Mouse (Mus musculus): Measurements from ENCODE around the gene Zfp663. TPM values are rescaled to one million over a fixed set of nuclear protein-coding genes. Genes with fewer than 3 reads are reported as not detected.

The Zfp663 gene
- polyA plus RNA-seq, 1 experiment from 2014 or later, result 0.58 TPM

DNA sequence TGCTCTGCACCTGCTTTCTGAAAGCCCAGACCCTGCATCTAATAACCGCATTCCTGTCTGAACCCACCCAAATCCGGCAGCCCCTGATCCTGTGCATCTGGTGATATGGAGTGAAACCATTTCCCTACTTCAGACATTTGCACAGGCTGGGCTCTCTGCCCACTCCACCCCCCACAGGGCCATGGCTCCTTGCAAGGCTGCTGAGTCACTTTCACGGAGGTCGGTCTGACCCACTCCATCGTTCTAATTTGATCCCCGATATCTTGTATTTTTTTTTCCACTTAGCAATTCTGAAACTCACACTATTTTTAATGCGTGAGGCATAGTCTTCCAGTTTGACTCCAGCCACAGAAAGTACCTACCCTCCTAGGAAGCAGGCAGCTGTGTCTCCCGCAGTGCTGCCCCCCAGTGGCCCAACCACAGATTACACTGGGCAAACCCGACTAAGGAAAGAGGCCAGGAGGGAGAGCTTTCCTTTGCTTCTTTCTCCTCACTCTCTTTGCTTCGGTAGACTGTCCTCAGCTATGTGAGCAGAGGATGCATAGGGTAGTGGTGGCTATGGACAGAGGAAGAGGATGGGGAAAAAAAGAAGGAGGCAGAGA, 39.3 kb upstream of the Zfp663 start:
- Histone ChIP-seq H3K27ac (no peak overlapping the region), H3K36me3 (ENCODE audit: insufficient read depth, low read length) (no peaks in the 10 kb centered on the region), H3K27me3 (ENCODE audit: insufficient read depth, low read length) (no peaks in the 10 kb centered on the region), H3K9me3 (replicated peaks; ENCODE audit: low read length) (no peaks in the 10 kb centered on the region), H3K4me3 (replicated peaks; ENCODE audit: low read depth, low read length) (no peak overlapping the region), H3K9ac (ENCODE audit: low read depth, low read length) (no peak overlapping the region), H3K4me1 (replicated peaks; ENCODE audit: insufficient read depth, low read length) (no peaks in the 10 kb centered on the region), H3K4me2 (ENCODE audit: low read length) (no peak overlapping the region)
- TF ChIP-seq CTCF (IDR thresholded peaks at IDR 0.05; ENCODE audit: low read depth), result peak; percentile 70
- ATAC-seq (replicated peaks; ENCODE audit: low FRiP score, low read depth), result no peak
- DNase-seq (ENCODE audit: low spot score), result no peak
- 40% methylated on average over 10 of the region's 10 CpGs for WGBS

DNA sequence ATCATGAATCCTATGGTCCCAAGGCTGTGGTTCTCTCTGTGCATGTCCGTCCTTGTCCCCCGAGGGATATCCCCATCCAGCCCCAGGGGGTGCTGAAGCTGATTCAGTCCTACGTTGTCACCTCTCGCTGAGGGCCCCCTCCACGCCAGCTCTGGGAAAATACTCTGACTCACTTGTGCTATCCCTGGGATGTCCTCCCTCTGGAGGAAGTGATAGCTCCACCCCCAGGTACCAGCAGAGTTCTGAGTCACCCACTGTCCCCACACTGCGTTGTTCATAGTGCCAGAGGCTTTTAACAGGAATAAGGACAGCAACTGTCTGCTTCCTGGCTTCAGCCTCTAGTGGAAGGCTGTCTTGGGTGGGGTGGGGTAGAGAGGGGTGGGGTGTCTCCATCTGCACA, 36.8 kb upstream of the Zfp663 start:
- 61% methylated on average over 6 of the region's 6 CpGs for WGBS
- no peaks in the 10 kb centered on the region for H3K4me1 ChIP-seq (replicated peaks; ENCODE audit: insufficient read depth, low read length)
- ATAC-seq (replicated peaks; ENCODE audit: low FRiP score, low read depth), result no peak; the same call in 1 of the 2 replicates
- DNase-seq (ENCODE audit: low spot score), result no peak
- H3K4me3 ChIP-seq (replicated peaks; ENCODE audit: low read depth, low read length), result no peak overlapping the region
- no peaks in the 10 kb centered on the region for H3K9me3 ChIP-seq (replicated peaks; ENCODE audit: low read length)
- TF ChIP-seq CTCF (IDR thresholded peaks at IDR 0.05; ENCODE audit: low read depth), result no peak
- no peak overlapping the region for H3K27ac ChIP-seq
- no peak overlapping the region for H3K4me2 ChIP-seq (ENCODE audit: low read length)
- no peak overlapping the region for H3K9ac ChIP-seq (ENCODE audit: low read depth, low read length)
- H3K36me3 ChIP-seq (ENCODE audit: insufficient read depth, low read length), result no peaks in the 10 kb centered on the region
- H3K27me3 ChIP-seq (ENCODE audit: insufficient read depth, low read length), result no peaks in the 10 kb centered on the region

DNA sequence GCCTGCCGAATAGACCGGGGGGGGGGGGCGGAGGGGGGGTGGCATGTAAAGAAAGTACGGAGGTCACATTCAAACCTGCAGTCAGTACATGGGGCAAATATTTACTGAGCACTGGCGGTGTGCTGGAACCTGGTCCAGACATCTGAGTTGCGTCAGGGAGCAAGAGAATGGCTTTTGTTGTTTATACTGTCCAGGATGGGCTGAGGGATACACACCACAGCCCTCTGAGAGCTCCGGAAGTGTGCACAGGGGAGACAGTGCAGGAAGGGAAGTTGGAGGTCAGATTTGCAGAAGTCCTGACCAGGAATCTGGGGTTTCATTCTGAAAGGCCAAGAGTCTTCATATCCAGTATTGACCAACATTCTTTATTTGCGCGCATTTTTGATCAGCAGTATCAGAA, 36.4 kb upstream of the Zfp663 start:
- ATAC-seq (replicated peaks; ENCODE audit: low FRiP score, low read depth) (no peak), DNase-seq (ENCODE audit: low spot score) (no peak)
- no peak for TF ChIP-seq CTCF (IDR thresholded peaks at IDR 0.05; ENCODE audit: low read depth)
- no peaks in the 10 kb centered on the region for H3K9me3 ChIP-seq (replicated peaks; ENCODE audit: low read length)
- H3K4me3 ChIP-seq (replicated peaks; ENCODE audit: low read depth, low read length), result no peak overlapping the region
- WGBS, result 60% methylated on average over 9 of the region's 9 CpGs
- no peak overlapping the region for H3K4me2 ChIP-seq (ENCODE audit: low read length)
- no peak overlapping the region for H3K27ac ChIP-seq
- no peak overlapping the region for H3K9ac ChIP-seq (ENCODE audit: low read depth, low read length)
- H3K36me3 ChIP-seq (ENCODE audit: insufficient read depth, low read length), result no peaks in the 10 kb centered on the region
- no peaks in the 10 kb centered on the region for H3K27me3 ChIP-seq (ENCODE audit: insufficient read depth, low read length)
- H3K4me1 ChIP-seq (replicated peaks; ENCODE audit: insufficient read depth, low read length), result no peaks in the 10 kb centered on the region

DNA sequence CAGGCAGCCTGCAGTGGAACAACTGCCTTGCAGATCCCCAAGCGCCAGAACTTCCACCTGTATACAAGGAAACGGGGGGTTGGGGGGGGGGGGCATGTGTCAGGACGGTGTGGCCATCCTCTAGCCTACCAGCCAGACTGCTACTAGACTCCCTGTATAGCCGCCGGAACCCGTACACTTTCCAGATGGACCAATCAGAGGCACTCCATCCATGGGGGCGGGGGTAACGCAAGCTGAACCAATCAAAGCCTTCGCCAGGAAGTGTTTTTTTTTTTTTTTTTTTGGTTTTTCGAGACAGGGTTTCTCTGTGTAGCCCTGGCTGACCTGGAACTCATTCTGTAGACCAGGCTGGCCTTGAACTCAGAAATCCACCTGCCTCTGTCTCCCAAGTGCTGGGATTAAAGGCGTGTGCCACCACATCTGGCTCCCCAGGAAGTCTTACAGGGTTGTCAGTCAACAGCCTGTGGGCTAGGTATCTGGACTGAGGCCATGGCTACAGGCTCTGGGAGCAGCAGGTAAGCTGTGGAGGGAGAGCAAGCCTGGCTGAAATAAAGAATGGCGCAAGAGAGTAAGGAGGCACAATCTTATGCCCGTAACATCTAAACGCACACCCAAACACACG, 29.7 kb upstream of the Zfp663 start:
- H3K4me2 ChIP-seq (ENCODE audit: low read length), result no peak overlapping the region
- ATAC-seq (replicated peaks; ENCODE audit: low FRiP score, low read depth), result 0 out of 2 replicates have a peak, but pooled peaks have one; percentile 51
- no peaks in the 10 kb centered on the region for H3K27me3 ChIP-seq (ENCODE audit: insufficient read depth, low read length)
- no peak overlapping the region for H3K9ac ChIP-seq (ENCODE audit: low read depth, low read length)
- DNase-seq (ENCODE audit: low spot score), result no peak
- no peak overlapping the region for H3K27ac ChIP-seq
- no peak for TF ChIP-seq CTCF (IDR thresholded peaks at IDR 0.05; ENCODE audit: low read depth)
- H3K4me1 ChIP-seq (replicated peaks; ENCODE audit: insufficient read depth, low read length), result no peaks in the 10 kb centered on the region
- no peaks in the 10 kb centered on the region for H3K36me3 ChIP-seq (ENCODE audit: insufficient read depth, low read length)
- H3K9me3 ChIP-seq (replicated peaks; ENCODE audit: low read length), result no peaks in the 10 kb centered on the region
- 72% methylated on average over 15 of the region's 15 CpGs for WGBS
- H3K4me3 ChIP-seq (replicated peaks; ENCODE audit: low read depth, low read length), result no peak overlapping the region

DNA sequence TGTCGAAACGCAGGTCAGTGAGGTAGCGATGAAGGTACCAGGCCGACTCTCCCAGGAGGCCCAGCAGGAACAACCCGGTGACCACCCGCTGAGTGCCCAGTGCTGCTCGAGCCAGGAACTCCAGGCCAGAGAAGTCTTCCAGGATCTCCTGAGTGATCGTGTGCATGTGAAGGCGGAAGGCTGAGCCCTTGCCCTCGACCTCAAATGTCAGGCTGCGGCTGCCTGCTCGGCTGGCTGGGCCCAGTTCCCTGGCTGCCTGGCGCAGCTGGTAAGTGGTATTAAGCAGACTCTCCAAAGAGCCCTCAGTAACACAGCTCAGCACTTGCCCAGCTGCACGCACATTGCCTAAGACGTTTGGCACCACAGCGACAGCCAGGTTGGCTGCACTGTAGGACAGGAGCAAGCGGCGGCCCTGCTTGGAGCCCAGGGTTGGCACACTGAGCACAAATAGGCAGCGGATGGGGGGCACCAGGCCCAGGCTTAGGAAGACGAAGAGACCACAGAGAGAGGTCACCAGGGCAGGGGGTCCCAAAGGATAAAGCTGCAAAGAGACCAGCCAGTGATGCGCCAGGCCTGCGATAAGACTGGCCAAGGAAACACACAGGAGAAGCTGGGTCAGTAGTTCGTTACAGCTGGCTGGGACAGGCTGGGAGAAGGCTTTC, 29.1 kb upstream of the Zfp663 start:
- H3K4me2 ChIP-seq (ENCODE audit: low read length), result no peak overlapping the region
- H3K9me3 ChIP-seq (replicated peaks; ENCODE audit: low read length), result no peaks in the 10 kb centered on the region
- no peak overlapping the region for H3K4me3 ChIP-seq (replicated peaks; ENCODE audit: low read depth, low read length)
- H3K27ac ChIP-seq, result no peak overlapping the region
- H3K36me3 ChIP-seq (ENCODE audit: insufficient read depth, low read length), result no peaks in the 10 kb centered on the region
- no peak for TF ChIP-seq CTCF (IDR thresholded peaks at IDR 0.05; ENCODE audit: low read depth)
- no peaks in the 10 kb centered on the region for H3K4me1 ChIP-seq (replicated peaks; ENCODE audit: insufficient read depth, low read length)
- H3K9ac ChIP-seq (ENCODE audit: low read depth, low read length), result no peak overlapping the region
- DNase-seq (ENCODE audit: low spot score), result no peak
- ATAC-seq (replicated peaks; ENCODE audit: low FRiP score, low read depth), result no peak
- no peaks in the 10 kb centered on the region for H3K27me3 ChIP-seq (ENCODE audit: insufficient read depth, low read length)
- WGBS, result 72% methylated on average over 23 of the region's 23 CpGs

DNA sequence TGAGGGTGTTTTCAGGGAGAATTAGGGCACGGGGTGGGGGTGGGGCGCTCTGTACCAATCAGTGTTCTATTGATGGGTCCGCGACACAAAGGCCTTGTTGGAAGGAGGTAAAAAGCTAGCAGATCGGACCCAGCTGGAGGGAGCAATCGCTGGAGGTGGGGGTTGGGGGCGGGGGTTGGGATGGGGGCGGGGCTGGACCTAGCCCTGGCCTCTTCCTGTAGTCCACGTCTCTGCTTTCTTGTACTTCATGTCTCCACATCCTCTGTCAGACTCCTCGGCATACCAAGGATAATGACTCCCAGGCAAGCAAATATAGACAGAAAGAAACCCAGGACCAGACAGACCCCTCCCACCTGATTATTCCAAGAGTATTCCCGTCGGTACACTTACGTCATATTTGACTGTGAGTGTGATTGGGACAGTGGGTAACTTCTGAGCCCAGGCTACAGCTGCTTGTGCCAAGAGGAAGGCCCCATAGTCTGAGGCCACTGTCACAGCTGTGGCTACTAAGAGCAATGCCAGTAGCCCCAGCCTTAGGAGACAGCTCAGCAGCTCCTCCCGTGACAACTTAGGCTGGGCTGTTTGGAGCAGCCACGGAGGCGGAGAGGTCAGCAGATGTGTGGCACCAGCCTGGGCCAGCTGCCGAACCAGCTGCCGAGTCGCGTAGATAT, 28.4 kb upstream of the Zfp663 start:
- H3K27me3 ChIP-seq (ENCODE audit: insufficient read depth, low read length), result no peaks in the 10 kb centered on the region
- no peak overlapping the region for H3K4me3 ChIP-seq (replicated peaks; ENCODE audit: low read depth, low read length)
- no peak for DNase-seq (ENCODE audit: low spot score)
- no peaks in the 10 kb centered on the region for H3K9me3 ChIP-seq (replicated peaks; ENCODE audit: low read length)
- H3K27ac ChIP-seq, result no peak overlapping the region
- WGBS, result 46% methylated on average over 20 of the region's 20 CpGs
- no peak overlapping the region for H3K9ac ChIP-seq (ENCODE audit: low read depth, low read length)
- TF ChIP-seq CTCF (IDR thresholded peaks at IDR 0.05; ENCODE audit: low read depth), result no peak
- no peaks in the 10 kb centered on the region for H3K4me1 ChIP-seq (replicated peaks; ENCODE audit: insufficient read depth, low read length)
- 0 out of 2 replicates have a peak, but pooled peaks have one; percentile 3 for ATAC-seq (replicated peaks; ENCODE audit: low FRiP score, low read depth)
- H3K36me3 ChIP-seq (ENCODE audit: insufficient read depth, low read length), result no peaks in the 10 kb centered on the region
- H3K4me2 ChIP-seq (ENCODE audit: low read length), result no peak overlapping the region
